Mouse (Mus musculus) megakaryocyte-erythroid progenitor cell, adult 5-6 weeks (primary cell): ENCODE results near the gene Ehbp1. TPM values are rescaled to one million over a fixed set of nuclear protein-coding genes. Genes with fewer than 3 reads are reported as not detected.

Experiments used
- ATAC-seq: replicated peaks from 2 replicates; pipeline ENCODE4 v1.8.0; 2016; ENCODE audit warnings: mild to moderate bottlenecking, inconsistent platforms; ENCODE audit not compliant: severe bottlenecking, poor library complexity, low FRiP score, low TSS enrichment
- total RNA-seq, 2 experiments: library from RNA; stranded (forward) in 1 of 2; stranded (reverse) in 1 of 2; fragments of 200-1000, 215-1000 nt in 1 of 2; fragments of >200 nt in 1 of 2; fragmentation: Nextera tagmentation in 1 of 2; gene quantifications; 2 replicates each; pipeline ENCODE4 v1.2.3; 2014 to 2017

Gene Ehbp1
- total RNA-seq, 2 experiments from 2014 or later = 10.0 to 11.1 TPM

GRCm38 (mm10) chr11:22287513-22287900 is 54.6 kb downstream of the Ehbp1 start:
- ATAC-seq = peak; percentile 2; the same call in 1 of the 2 replicates

DNA sequence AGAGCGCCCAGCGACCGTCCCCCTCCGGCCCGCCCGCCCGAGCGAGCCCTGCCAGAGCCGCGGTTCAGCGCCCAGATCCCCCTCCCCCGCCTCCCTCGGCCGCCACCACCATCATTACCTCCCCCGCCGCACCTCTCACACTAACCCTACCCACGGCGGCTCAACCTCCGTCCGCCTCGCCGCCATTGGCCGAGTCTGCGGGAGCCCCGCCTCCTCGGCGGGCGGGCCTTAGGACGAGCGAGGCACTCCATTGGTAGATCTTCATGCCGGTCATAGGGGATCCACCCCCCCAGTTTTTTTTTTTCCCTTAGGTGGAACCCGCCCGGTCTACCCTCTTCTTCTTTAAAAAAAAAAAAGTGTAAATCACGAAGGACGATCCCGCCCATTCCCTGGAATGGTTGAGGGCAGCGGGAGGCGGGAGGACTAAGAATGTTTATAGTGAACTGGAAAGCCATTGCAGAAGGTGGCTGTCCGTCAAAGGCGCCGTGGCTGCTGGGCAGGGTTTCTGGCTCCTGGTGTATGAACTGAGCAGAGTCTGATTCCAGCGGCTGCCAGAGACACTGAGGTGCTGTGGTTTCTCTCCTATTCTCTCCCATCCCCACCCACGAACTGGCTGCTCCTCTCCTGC is 55.1 kb downstream of the Ehbp1 start:
- peak; percentile 99 for ATAC-seq

GRCm38 (mm10) chr11:22286371-22286872 is 55.7 kb downstream of the Ehbp1 start:
- ATAC-seq = peak; percentile 4; the same call in 1 of the 2 replicates

GRCm38 (mm10) chr11:22276656-22277055 is 65.4 kb downstream of the Ehbp1 start:
- no peak for ATAC-seq

DNA sequence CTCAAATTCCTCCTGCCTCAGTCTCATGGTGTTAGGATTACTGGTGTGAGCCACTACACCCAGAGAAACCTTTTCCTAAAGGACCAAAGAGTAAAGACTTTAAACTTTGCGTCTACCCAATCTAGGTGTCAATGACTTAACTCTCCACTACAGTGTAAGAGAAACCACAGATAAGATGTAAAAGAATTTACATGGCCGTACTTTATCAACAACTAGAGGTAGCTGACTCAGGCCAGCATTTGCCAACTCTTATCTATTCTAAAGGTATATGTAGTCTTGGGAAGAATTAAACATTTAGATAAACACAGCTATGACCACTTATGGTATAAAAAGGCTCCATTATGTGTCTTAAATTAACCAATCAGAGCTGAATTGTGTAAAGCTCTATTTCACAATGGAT is 67.9 kb downstream of the Ehbp1 start:
- ATAC-seq = no peak

DNA sequence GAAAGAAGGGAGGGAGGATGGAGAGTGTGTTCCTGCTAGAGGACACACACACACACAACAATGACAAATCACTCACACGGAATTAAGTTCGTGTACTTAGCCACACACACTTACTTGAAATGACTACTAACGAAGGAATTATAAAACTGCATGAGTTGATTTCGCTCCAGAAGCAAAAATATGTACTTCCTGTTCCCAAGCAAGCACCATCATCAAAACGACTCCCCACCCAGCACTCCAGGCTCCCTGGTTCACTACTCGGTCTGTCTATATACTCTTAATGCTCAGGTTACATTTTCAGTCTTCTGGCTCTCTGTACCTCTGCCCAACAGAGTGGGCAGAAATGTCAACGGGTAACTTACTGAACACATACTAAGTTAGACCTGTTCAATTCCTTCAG is 68.7 kb downstream of the Ehbp1 start:
- no peak for ATAC-seq

GRCm38 (mm10) chr11:22271889-22272288 is 70.2 kb downstream of the Ehbp1 start:
- ATAC-seq = no peak

DNA sequence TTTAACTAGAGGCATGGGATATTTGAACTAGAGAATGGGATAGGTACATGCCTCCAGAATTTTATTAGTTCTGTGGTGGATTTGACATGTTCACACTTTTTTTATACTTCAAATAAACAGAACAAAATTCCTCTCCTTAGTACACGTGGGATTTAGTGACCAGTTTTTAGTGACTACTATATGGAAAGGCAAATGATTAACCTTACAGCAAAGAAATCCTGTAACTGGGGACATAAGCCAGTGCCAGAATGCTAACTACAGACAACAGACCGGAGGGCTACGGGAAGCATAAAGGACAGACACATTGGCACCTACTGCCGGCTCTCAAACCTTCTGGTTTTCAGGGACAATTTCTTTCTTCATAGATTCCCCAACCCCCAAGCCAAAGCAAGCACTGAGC is 72.4 kb downstream of the Ehbp1 start:
- no peak for ATAC-seq

DNA sequence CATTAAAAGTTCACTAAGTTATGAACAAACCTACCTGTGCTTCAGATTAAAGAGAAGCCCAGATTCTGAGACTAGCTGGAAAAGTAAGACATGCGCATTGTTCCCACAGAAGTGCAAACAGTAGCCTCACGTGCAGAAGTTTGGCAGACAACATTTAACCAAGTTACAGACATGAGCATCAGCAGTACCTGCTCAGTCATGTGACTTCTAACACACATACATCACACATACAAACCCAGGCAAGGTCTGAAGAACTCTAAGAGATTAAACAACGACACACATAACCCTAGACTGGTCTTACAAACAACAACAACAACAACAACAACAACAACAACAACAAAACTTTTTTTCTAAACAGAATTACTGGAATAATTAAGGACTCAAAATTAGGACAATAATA is 72.9 kb downstream of the Ehbp1 start:
- no peak for ATAC-seq

GRCm38 (mm10) chr11:22267014-22267413 is 75.1 kb downstream of the Ehbp1 start:
- no peak for ATAC-seq

- ATAC-seq = no peak
Observed at GRCm38 (mm10) chr11:22255418-22255817, 86.7 kb downstream of the Ehbp1 start.

GRCm38 (mm10) chr11:22249363-22249762 is 92.7 kb downstream of the Ehbp1 start:
- no peak for ATAC-seq

DNA sequence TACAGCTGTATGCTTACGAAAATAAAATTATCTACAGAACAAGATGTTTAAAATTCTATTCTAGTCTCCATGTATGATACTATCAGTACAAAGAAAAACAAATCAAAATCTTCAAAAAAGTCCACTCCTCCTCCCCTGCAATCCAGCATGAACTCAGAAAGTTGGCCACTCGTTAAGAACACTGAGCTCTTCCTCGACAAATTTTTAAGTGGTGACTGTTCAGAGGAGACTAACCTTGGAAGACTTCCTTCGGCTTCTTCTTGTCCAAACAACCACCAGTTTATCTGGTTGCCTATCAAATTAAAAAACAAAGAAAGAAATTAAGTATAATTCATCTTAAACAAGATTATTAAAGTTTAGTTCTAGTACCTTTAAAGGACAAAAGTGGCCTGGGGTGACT is 94.4 kb downstream of the Ehbp1 start:
- no peak for ATAC-seq

GRCm38 (mm10) chr11:22247069-22247468 is 95.0 kb downstream of the Ehbp1 start:
- no peak for ATAC-seq

- ATAC-seq = no peak
Observed at GRCm38 (mm10) chr11:22235558-22235957, 106.5 kb downstream of the Ehbp1 start.

GRCm38 (mm10) chr11:22234739-22235138 is 107.4 kb downstream of the Ehbp1 start:
- ATAC-seq = peak; percentile 74; the same call in 1 of the 2 replicates

DNA sequence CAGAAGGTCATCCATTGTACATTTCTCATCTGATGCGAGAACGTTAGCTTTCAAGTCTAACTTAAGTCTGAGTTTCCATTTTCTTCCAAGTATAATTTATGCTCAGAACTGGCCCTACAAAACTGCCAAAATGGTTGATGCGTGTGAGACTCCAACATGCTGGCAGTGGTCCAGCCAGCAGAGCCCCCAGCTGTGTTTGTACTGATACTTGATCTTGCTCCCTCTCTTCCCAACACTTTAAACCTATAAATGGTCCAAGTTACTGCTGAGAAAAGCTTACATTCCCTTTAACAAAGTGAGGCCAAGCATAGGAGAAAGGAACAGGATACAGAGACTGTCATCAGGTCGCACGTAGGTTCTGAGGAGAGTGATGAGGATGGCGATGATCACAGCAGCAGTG is 111.2 kb downstream of the Ehbp1 start:
- ATAC-seq = no peak

GRCm38 (mm10) chr11:22225619-22226018 is 116.5 kb downstream of the Ehbp1 start:
- no peak; the same call in 1 of the 2 replicates for ATAC-seq

GRCm38 (mm10) chr11:22218222-22218621 is 123.9 kb downstream of the Ehbp1 start:
- no peak for ATAC-seq

DNA sequence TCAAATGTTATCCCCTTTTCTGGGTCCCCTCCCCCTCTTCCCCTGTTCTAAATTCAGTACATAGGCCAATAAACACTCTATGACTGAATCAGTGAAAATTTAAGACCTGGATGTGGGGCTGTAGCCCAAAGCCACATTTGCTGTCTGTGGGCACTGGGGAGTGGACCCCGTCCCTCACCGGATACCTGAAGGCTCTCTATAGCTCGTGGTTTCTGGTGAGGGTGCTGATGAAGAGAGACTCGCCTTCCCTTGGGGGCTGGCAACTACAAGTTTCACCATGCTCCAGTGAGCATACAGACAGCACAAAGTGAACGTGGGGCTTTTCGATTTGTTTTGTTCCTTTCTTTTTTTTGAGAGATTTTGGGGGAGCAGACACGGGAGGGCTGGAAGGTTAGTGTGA is 125.2 kb downstream of the Ehbp1 start:
- ATAC-seq = no peak

- ATAC-seq = 0 out of 2 replicates have a peak, but pooled peaks have one; percentile 61
Observed at GRCm38 (mm10) chr11:22206611-22207010, 135.5 kb downstream of the Ehbp1 start.
